Mouse (Mus musculus) spleen, postnatal 14 days (tissue): ENCODE data around the gene Chrna3.

Experiments used
- DNase-seq, 2 experiments: peaks; one replicate each; pipeline ENCODE4 v3.0.0; 2021 to 2022; ENCODE audit warnings: low spot score in 2 of 2

Chrna3 gene

GRCm38 (mm10) chr9:55026275-55026663 is at the start of gene Chrna3:
TSS of gene Chrna3 (minus strand) at chr9:55026562.
- no peak for DNase-seq

- DNase-seq = no peak
Measured at GRCm38 (mm10) chr9:55067965-55068265, 41.6 kb upstream of the Chrna3 start.

GRCm38 (mm10) chr9:55067260-55067964 is 41.0 kb upstream of the Chrna3 start:
- DNase-seq = no peak

GRCm38 (mm10) chr9:55065241-55065640 is 38.9 kb upstream of the Chrna3 start:
- DNase-seq = no peak

- DNase-seq = no peak
Measured at GRCm38 (mm10) chr9:55058067-55058466, 31.7 kb upstream of the Chrna3 start.

- no peak for DNase-seq
Measured at GRCm38 (mm10) chr9:55055386-55055930, 29.1 kb upstream of the Chrna3 start.

GRCm38 (mm10) chr9:55048211-55048880 is 22.0 kb upstream of the Chrna3 start, which contains the start of gene Chrnb4:
TSS of gene Chrnb4 (minus strand) at chr9:55048779.
- DNase-seq = no peak

- no peak for DNase-seq
Measured at GRCm38 (mm10) chr9:55046764-55047163, 20.4 kb upstream of the Chrna3 start.

GRCm38 (mm10) chr9:55045001-55045400 is 18.6 kb upstream of the Chrna3 start:
- DNase-seq = no peak

- DNase-seq = no peak
Measured at GRCm38 (mm10) chr9:55043688-55044087, 17.3 kb upstream of the Chrna3 start.

- no peak for DNase-seq
Measured at GRCm38 (mm10) chr9:55041389-55041788, 15.0 kb upstream of the Chrna3 start.

GRCm38 (mm10) chr9:55039983-55040382 is 13.6 kb upstream of the Chrna3 start:
- no peak for DNase-seq

- no peak for DNase-seq
Measured at GRCm38 (mm10) chr9:55038948-55039347, 12.6 kb upstream of the Chrna3 start.

GRCm38 (mm10) chr9:55031435-55032167 is 5.2 kb upstream of the Chrna3 start:
- DNase-seq = no peak

- no peak for DNase-seq
Measured at GRCm38 (mm10) chr9:55025534-55026274, 658 bp downstream of the Chrna3 start.

- DNase-seq = peak; percentile 49 to 68
Measured at GRCm38 (mm10) chr9:55023902-55024583, 2.3 kb downstream of the Chrna3 start.

- no peak for DNase-seq
Measured at GRCm38 (mm10) chr9:55023326-55023725, 3.0 kb downstream of the Chrna3 start.

GRCm38 (mm10) chr9:55016926-55017325 is 9.4 kb downstream of the Chrna3 start:
- DNase-seq = no peak

GRCm38 (mm10) chr9:55010588-55011350 is 15.6 kb downstream of the Chrna3 start:
- DNase-seq = no peak

- no peak for DNase-seq
Measured at GRCm38 (mm10) chr9:55009692-55010091, 16.7 kb downstream of the Chrna3 start.
